Mouse (Mus musculus): Measurements from ENCODE around the gene AC124502.3. TPM values are rescaled to one million over a fixed set of nuclear protein-coding genes. Genes with fewer than 3 reads are reported as not detected.
A peak's percentile ranks its signal among the peaks of the same experiment; 100 is the strongest.

The AC124502.3 gene
- polyA plus RNA-seq, 1 experiment, result 0.66 TPM

DNA sequence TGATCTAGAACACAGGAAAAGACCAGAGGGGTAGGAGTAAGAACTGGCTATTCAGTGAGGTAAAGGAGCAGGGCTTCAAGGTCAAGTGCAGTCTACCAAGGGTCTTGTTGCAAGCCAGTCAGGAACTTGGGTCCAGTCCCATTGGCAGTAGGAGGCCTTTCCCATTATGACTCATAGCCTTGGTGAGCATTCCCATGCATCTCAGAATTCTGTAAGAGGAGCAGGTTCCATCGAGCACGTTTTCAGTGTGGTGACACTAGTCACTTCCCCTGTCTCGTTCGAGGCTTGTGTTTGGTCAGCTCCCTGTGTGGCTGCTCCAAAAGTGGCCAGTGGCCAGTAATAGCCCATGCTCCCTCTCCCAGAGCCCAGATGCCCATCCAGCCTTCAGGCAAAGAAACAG, 6.8 kb downstream of the AC124502.3 start:
- Histone ChIP-seq H3K27me3 (replicated peaks; ENCODE audit: control insufficient read depth, insufficient read depth, low read length) (no peaks in the 10 kb centered on the region), H3K36me3 (ENCODE audit: control insufficient read depth, insufficient read depth, low read length) (no peaks in the 10 kb centered on the region), H3K4me3 (ENCODE audit: insufficient read depth, low read depth, low read length) (no peak overlapping the region), H3K4me1 (ENCODE audit: control insufficient read depth, insufficient read depth, low read length) (peaks cover 4% of the 10 kb centered on the region; the same call in 1 of the 2 replicates), H3K27ac (ENCODE audit: insufficient read depth, low read depth, low read length) (no peak overlapping the region)
- no peak for TF ChIP-seq POLR2A (IDR thresholded peaks at IDR 0.05; ENCODE audit: low read depth, low read length)
- TF ChIP-seq CTCF (conservative IDR thresholded peaks at IDR 0.05; ENCODE audit: insufficient read depth, insufficient read length, low read depth, low read length), result no peak
- DNase-seq, result no peak
- 79% methylated on average over 4 of the region's 4 CpGs for WGBS

GRCm38 (mm10) chr19:5048138-5049056, 9.7 kb downstream of the AC124502.3 start:
- 87% methylated on average over 14 of the region's 14 CpGs for WGBS
- Histone ChIP-seq H3K27ac (ENCODE audit: insufficient read depth, low read depth, low read length) (no peak overlapping the region), H3K4me1 (ENCODE audit: control insufficient read depth, insufficient read depth, low read length) (no peaks in the 10 kb centered on the region; the same call in 1 of the 2 replicates), H3K27me3 (replicated peaks; ENCODE audit: control insufficient read depth, insufficient read depth, low read length) (no peaks in the 10 kb centered on the region), H3K4me3 (ENCODE audit: insufficient read depth, low read depth, low read length) (no peak overlapping the region), H3K36me3 (ENCODE audit: control insufficient read depth, insufficient read depth, low read length) (no peaks in the 10 kb centered on the region)
- no peak for TF ChIP-seq CTCF (conservative IDR thresholded peaks at IDR 0.05; ENCODE audit: insufficient read depth, insufficient read length, low read depth, low read length)
- TF ChIP-seq POLR2A (IDR thresholded peaks at IDR 0.05; ENCODE audit: low read depth, low read length), result no peak
- no peak for DNase-seq

GRCm38 (mm10) chr19:5049325-5049724, 10.6 kb downstream of the AC124502.3 start:
- DNase-seq, result no peak
- H3K27ac ChIP-seq (ENCODE audit: insufficient read depth, low read depth, low read length), result no peak overlapping the region
- H3K36me3 ChIP-seq (ENCODE audit: control insufficient read depth, insufficient read depth, low read length), result no peaks in the 10 kb centered on the region
- H3K4me3 ChIP-seq (ENCODE audit: insufficient read depth, low read depth, low read length), result no peak overlapping the region
- no peak for TF ChIP-seq POLR2A (IDR thresholded peaks at IDR 0.05; ENCODE audit: low read depth, low read length)
- TF ChIP-seq CTCF (conservative IDR thresholded peaks at IDR 0.05; ENCODE audit: insufficient read depth, insufficient read length, low read depth, low read length), result no peak
- no peaks in the 10 kb centered on the region for H3K27me3 ChIP-seq (replicated peaks; ENCODE audit: control insufficient read depth, insufficient read depth, low read length)
- H3K4me1 ChIP-seq (ENCODE audit: control insufficient read depth, insufficient read depth, low read length), result no peaks in the 10 kb centered on the region; the same call in 1 of the 2 replicates
- WGBS, result 89% methylated on average over 6 of the region's 6 CpGs

DNA sequence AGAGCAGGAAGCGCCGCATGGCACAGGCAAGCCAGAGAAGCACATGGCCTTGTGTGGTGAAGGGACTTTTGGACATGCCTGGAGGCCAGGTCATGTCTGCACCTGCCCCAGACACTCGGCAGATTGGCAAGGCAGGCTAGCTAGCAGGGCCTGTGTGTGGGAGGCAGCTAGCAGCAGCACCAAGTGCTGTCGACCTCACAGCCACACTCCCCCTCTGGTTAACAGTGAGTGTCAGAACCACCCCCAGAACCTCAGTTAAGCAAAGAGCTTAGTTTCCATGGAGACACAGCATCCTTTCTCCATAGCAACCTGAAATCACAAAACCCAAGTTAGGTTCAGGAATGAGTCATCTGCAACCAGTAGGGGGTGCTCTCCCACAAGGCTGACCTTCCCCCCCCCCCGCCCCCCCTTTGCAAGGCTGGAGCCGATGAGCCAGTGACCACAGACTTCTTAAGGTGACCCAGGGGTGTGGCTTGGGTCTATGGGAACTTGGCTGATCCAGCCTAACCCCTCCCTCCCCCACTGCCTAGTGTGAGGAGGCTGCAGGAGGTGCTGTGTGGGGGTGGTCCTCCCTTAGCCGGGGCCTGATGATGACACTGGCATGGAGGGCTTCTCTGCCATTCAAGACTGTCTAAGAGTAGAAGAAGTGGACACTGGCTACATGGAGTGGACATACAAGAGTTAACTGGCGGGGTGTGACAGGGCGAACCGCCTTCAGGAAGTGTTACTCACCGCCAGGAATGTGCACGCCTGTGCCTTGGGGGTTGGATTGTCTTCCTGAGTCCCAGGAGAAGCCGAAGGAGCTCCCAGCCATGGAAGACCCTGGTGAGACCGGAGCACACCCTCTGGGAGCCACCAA, 11.6 kb downstream of the AC124502.3 start, which contains the start of gene Rin1:
Gene Rin1, plus strand, starts transcription at position 435 of the 859 bp plus-strand sequence.
- Histone ChIP-seq H3K27ac (ENCODE audit: insufficient read depth, low read depth, low read length) (no peak within 1 kb of the TSS), H3K36me3 (ENCODE audit: control insufficient read depth, insufficient read depth, low read length) (no peaks in the 10 kb centered on the region), H3K4me1 (ENCODE audit: control insufficient read depth, insufficient read depth, low read length) (no peaks in the 10 kb centered on the region; the same call in 1 of the 2 replicates), H3K27me3 (replicated peaks; ENCODE audit: control insufficient read depth, insufficient read depth, low read length) (no peaks in the 10 kb centered on the region), H3K4me3 (ENCODE audit: insufficient read depth, low read depth, low read length) (peak within 1 kb of the TSS; percentile 43)
- TF ChIP-seq CTCF (conservative IDR thresholded peaks at IDR 0.05; ENCODE audit: insufficient read depth, insufficient read length, low read depth, low read length) (0 out of 2 replicates have a peak, but pooled peaks have one; percentile 11), POLR2A (IDR thresholded peaks at IDR 0.05; ENCODE audit: low read depth, low read length) (no peak)
- 17% methylated on average over 14 of the region's 14 CpGs for WGBS
- DNase-seq, result peak; percentile 68

DNA sequence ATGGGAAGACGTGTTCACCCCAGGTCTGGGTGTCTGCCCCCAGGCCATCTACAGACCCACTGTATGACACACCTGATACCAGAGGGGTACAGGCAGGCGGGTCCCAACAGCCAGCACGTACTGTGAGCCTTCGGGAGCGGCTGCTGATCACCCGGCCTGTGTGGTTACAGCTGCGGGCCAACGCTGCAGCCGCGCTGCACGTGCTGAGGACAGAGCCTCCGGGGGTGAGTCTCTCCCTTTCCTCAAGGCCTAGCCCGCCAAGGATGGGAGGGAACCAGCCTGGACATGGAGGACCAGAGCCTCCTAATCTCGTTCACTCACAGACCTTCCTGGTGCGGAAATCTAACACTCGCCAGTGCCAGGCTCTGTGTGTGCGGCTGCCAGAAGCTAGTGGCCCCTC, 12.3 kb downstream of the AC124502.3 start:
- H3K4me3 ChIP-seq (ENCODE audit: insufficient read depth, low read depth, low read length), result peak overlapping the region; percentile 43
- H3K4me1 ChIP-seq (ENCODE audit: control insufficient read depth, insufficient read depth, low read length), result no peaks in the 10 kb centered on the region; the same call in 1 of the 2 replicates
- DNase-seq, result no peak
- 19% methylated on average over 17 of the region's 17 CpGs for WGBS
- H3K27ac ChIP-seq (ENCODE audit: insufficient read depth, low read depth, low read length), result no peak overlapping the region
- H3K36me3 ChIP-seq (ENCODE audit: control insufficient read depth, insufficient read depth, low read length), result no peaks in the 10 kb centered on the region
- no peaks in the 10 kb centered on the region for H3K27me3 ChIP-seq (replicated peaks; ENCODE audit: control insufficient read depth, insufficient read depth, low read length)
- TF ChIP-seq CTCF (conservative IDR thresholded peaks at IDR 0.05; ENCODE audit: insufficient read depth, insufficient read length, low read depth, low read length), result no peak
- no peak for TF ChIP-seq POLR2A (IDR thresholded peaks at IDR 0.05; ENCODE audit: low read depth, low read length)

DNA sequence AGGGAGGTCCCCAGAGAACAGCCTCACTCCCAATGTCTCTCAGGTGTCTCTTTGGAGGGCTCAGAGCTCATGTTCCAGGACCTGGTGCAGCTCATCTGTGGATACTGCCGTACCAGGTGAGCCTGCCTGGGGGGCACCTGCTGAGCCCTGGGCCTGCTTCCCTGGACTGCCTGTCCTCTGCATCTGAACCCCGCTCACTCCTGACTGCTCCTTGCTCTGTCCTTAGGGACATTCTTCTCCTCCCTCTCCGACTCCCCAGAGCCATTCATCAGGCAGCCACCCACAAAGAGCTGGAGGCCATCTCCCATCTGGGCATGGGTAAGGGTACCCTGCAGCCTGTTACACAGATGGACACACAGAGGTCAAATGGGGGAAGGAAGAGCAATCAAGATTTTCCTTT, 12.8 kb downstream of the AC124502.3 start:
- 64% methylated on average over 3 of the region's 3 CpGs for WGBS
- H3K27me3 ChIP-seq (replicated peaks; ENCODE audit: control insufficient read depth, insufficient read depth, low read length), result no peaks in the 10 kb centered on the region
- no peaks in the 10 kb centered on the region; the same call in 1 of the 2 replicates for H3K4me1 ChIP-seq (ENCODE audit: control insufficient read depth, insufficient read depth, low read length)
- TF ChIP-seq CTCF (conservative IDR thresholded peaks at IDR 0.05; ENCODE audit: insufficient read depth, insufficient read length, low read depth, low read length) (no peak), POLR2A (IDR thresholded peaks at IDR 0.05; ENCODE audit: low read depth, low read length) (no peak)
- no peak for DNase-seq
- no peaks in the 10 kb centered on the region for H3K36me3 ChIP-seq (ENCODE audit: control insufficient read depth, insufficient read depth, low read length)
- H3K4me3 ChIP-seq (ENCODE audit: insufficient read depth, low read depth, low read length), result no peak overlapping the region
- H3K27ac ChIP-seq (ENCODE audit: insufficient read depth, low read depth, low read length), result no peak overlapping the region
